Mouse (Mus musculus) cerebellum, adult 2 months (tissue): ENCODE measurements around the gene 1700001C02Rik. TPM values are rescaled to one million over a fixed set of nuclear protein-coding genes. Genes with fewer than 3 reads are reported as not detected.
A peak's percentile ranks its signal among the peaks of the same experiment; 100 is the strongest.

ENCODE experiments used
- DNase-seq, 2 experiments: peaks; one replicate each; pipeline ENCODE4 v3.0.0; 2021
- H3K27ac ChIP-seq: fragments of 200-500 bp; 2 replicates; pipeline ENCODE4 v1.5.1; 2012; ENCODE audit warnings: low read length, control low read depth, inconsistent platforms; ENCODE audit not compliant: insufficient read depth
- H3K27me3 ChIP-seq: fragments of 200-500 bp; 2 replicates; pipeline ENCODE4 v1.6.1; 2012; ENCODE audit warnings: inconsistent platforms, mild to moderate bottlenecking, low read length, moderate library complexity; ENCODE audit not compliant: control insufficient read depth, insufficient read depth
- H3K4me1 ChIP-seq: fragments of 200-500 bp; 2 replicates; pipeline ENCODE4 v1.6.1; 2011; ENCODE audit warnings: low read length; ENCODE audit not compliant: control insufficient read depth, insufficient read depth
- H3K4me3 ChIP-seq: fragments of 200-500 bp; replicated peaks from 2 replicates; pipeline ENCODE3; 2011; ENCODE audit warnings: mild to moderate bottlenecking, low read depth, low read length, control low read depth; ENCODE audit not compliant: insufficient read depth
- CTCF ChIP-seq: fragments of 200-500 bp; IDR thresholded peaks from 2 replicates; pipeline ENCODE4 v1.5.1; 2011; ENCODE audit warnings: low read depth, mild to moderate bottlenecking, control low read depth, low read length, moderate library complexity, borderline replicate concordance; ENCODE audit not compliant: insufficient read depth
- POLR2A ChIP-seq: fragments of 200-500 bp; IDR thresholded peaks from 2 replicates; pipeline ENCODE4 v1.6.1; 2011; ENCODE audit warnings: low read length, control low read depth, borderline replicate concordance; ENCODE audit not compliant: insufficient read depth
- WGBS: fragments of 180-500 bp; shearing (Covaris S2); methylation state at CpG from one replicate; pipeline ENCODE4 v1.1.7; 2018; 5-methylcytosine and 5-hydroxymethylcytosine counted together
- polyA plus RNA-seq: library from polyadenylated mRNA; depleted of rRNA; stranded (reverse); fragments of >200 nt; gene quantifications from 2 replicates; pipeline ENCODE4 v1.2.3, GENCODE M21; 2012; rRNA removed

Gene 1700001C02Rik
- 0.52 and 1.7 TPM in 2 replicates for polyA plus RNA-seq

GRCm38 (mm10) chr5:30465861-30466260 is at the start of gene 1700001C02Rik:
Gene 1700001C02Rik (plus strand): TSS chr5:30466047.
- H3K4me3 ChIP-seq, result peak within 1 kb of the TSS; percentile 22
- no peak within 1 kb of the TSS for H3K27ac ChIP-seq
- TF ChIP-seq POLR2A, result no peak
- TF ChIP-seq CTCF, result no peak
- no peaks in the 10 kb centered on the region for H3K27me3 ChIP-seq
- DNase-seq, result peak in 1 of 2 experiments; percentile 26
- H3K4me1 ChIP-seq, result peaks cover 8% of the 10 kb centered on the region; the same call in 1 of the 2 replicates
- WGBS, result 9% methylated on average over 21 of the region's 21 CpGs

- Histone ChIP-seq H3K27me3 (no peaks in the 10 kb centered on the region), H3K4me1 (peaks cover 17% of the 10 kb centered on the region), H3K27ac (no peak overlapping the region), H3K4me3 (no peak overlapping the region)
- DNase-seq, result no peak
- no peak for TF ChIP-seq POLR2A
- TF ChIP-seq CTCF, result no peak
- 76% methylated on average over 5 of the region's 5 CpGs for WGBS
Measured at GRCm38 (mm10) chr5:30416665-30417064, 49.2 kb upstream of the 1700001C02Rik start.

- WGBS, result 51% methylated on average over 4 of the region's 4 CpGs
- Histone ChIP-seq H3K27ac (no peak overlapping the region), H3K4me3 (no peak overlapping the region), H3K27me3 (no peaks in the 10 kb centered on the region), H3K4me1 (peaks cover 11% of the 10 kb centered on the region)
- TF ChIP-seq POLR2A (no peak), CTCF (no peak)
- DNase-seq, result no peak
Measured at GRCm38 (mm10) chr5:30423121-30423520, 42.7 kb upstream of the 1700001C02Rik start.

GRCm38 (mm10) chr5:30423572-30424244 is 42.1 kb upstream of the 1700001C02Rik start:
- 24% methylated on average over 8 of the region's 8 CpGs for WGBS
- DNase-seq, result peak; percentile 54 to 56
- Histone ChIP-seq H3K4me3 (no peak overlapping the region), H3K27ac (no peak overlapping the region), H3K4me1 (peaks cover 10% of the 10 kb centered on the region), H3K27me3 (no peaks in the 10 kb centered on the region)
- TF ChIP-seq POLR2A (no peak), CTCF (peak; percentile 74)

GRCm38 (mm10) chr5:30427406-30427805 is 38.4 kb upstream of the 1700001C02Rik start:
- 48% methylated on average over 6 of the region's 6 CpGs for WGBS
- TF ChIP-seq CTCF (no peak), POLR2A (no peak)
- no peaks in the 10 kb centered on the region for H3K27me3 ChIP-seq
- H3K4me1 ChIP-seq, result peaks cover 3% of the 10 kb centered on the region; the same call in 1 of the 2 replicates
- DNase-seq, result no peak
- no peak overlapping the region for H3K4me3 ChIP-seq
- no peak overlapping the region for H3K27ac ChIP-seq

GRCm38 (mm10) chr5:30438931-30439330 is 26.9 kb upstream of the 1700001C02Rik start:
- 17% methylated on average over 2 of the region's 2 CpGs for WGBS
- no peak for DNase-seq
- TF ChIP-seq POLR2A (no peak), CTCF (no peak)
- H3K27ac ChIP-seq, result no peak overlapping the region
- no peak overlapping the region for H3K4me3 ChIP-seq
- no peaks in the 10 kb centered on the region for H3K4me1 ChIP-seq
- H3K27me3 ChIP-seq, result no peaks in the 10 kb centered on the region

GRCm38 (mm10) chr5:30440308-30440906 is 25.4 kb upstream of the 1700001C02Rik start:
- no peak for DNase-seq
- peaks cover 1% of the 10 kb centered on the region; the same call in 1 of the 2 replicates for H3K27me3 ChIP-seq
- no peaks in the 10 kb centered on the region for H3K4me1 ChIP-seq
- WGBS, result 87% methylated on average over 8 of the region's 8 CpGs
- no peak overlapping the region for H3K4me3 ChIP-seq
- no peak overlapping the region for H3K27ac ChIP-seq
- TF ChIP-seq POLR2A (no peak), CTCF (no peak)

- DNase-seq, result no peak
- TF ChIP-seq POLR2A, result no peak
- peak; percentile 34; the same call in 1 of the 2 replicates for TF ChIP-seq CTCF
- no peak overlapping the region for H3K4me3 ChIP-seq
- no peak overlapping the region for H3K27ac ChIP-seq
- H3K27me3 ChIP-seq, result peaks cover 1% of the 10 kb centered on the region; the same call in 1 of the 2 replicates
- 64% methylated on average over 5 of the region's 5 CpGs for WGBS
- no peaks in the 10 kb centered on the region for H3K4me1 ChIP-seq
Measured at GRCm38 (mm10) chr5:30442196-30442595, 23.7 kb upstream of the 1700001C02Rik start.
